Mouse (Mus musculus): Measurements from ENCODE around the gene Ephb1.

DNA sequence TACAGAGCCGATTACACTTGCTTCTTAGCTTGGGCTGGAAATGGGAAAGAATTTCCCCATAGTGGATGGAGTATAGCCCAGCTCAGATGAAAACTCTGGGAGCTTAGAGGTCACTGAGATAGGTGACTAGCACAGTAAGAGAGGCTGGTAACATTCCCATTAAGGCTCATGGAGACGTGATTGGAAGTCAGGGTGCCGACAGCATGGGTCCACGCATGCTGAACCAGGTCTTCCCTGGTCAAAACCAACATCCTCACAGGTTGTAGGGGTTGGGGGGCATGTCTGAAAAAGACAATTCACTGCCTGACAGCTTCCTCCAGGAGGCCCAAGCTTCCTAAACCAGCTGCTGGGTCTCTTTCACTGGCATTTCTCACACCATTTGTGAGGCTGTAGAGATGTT, 445.0 kb downstream of the Ephb1 start:
- TF ChIP-seq MAX (IDR thresholded peaks at IDR 0.05; ENCODE audit: low read depth) (no peak), E2F4 (IDR thresholded peaks at IDR 0.05; ENCODE audit: insufficient read depth) (no peak), TCF12 (IDR thresholded peaks at IDR 0.05; ENCODE audit: insufficient read depth, poor library complexity, severe bottlenecking) (no peak), MYOG (IDR thresholded peaks at IDR 0.05; ENCODE audit: control insufficient read depth in 1 of 3, insufficient read depth in 1 of 3, insufficient read length in 2 of 3, low read depth in 2 of 3) (no peak), POLR2A (IDR thresholded peaks at IDR 0.05; ENCODE audit: insufficient read length, low read depth) (no peak), TCF3 (IDR thresholded peaks at IDR 0.05; ENCODE audit: insufficient read length, low read depth) (no peak)

All from myocyte (in vitro differentiated cells).